Mouse (Mus musculus) lung, postnatal 0 days (tissue): ENCODE results near the gene Inf2. TPM values are rescaled to one million over a fixed set of nuclear protein-coding genes. Genes with fewer than 3 reads are reported as not detected.

Experiments
- ATAC-seq: fragments of 200-750 bp; cut with Nextera tagmentation; 2 replicates; pipeline ENCODE4 v1.8.0; 2017; ENCODE audit warnings: moderate library complexity
- DNase-seq: peaks from one replicate; pipeline ENCODE4 v3.0.0-alpha.2; 2016; ENCODE audit warnings: low spot score
- H3K27ac ChIP-seq: fragments of 300-500 bp; sonication (generic); 2 replicates; pipeline ENCODE4 v1.5.1; 2014; ENCODE audit warnings: antibody characterized with exemption, mild to moderate bottlenecking, low read length, mixed read lengths
- H3K27me3 ChIP-seq: fragments of 300-500 bp; sonication (generic); replicated peaks from 2 replicates; pipeline ENCODE4 v1.6.1; 2014; ENCODE audit warnings: low read length, mixed read lengths; ENCODE audit not compliant: insufficient read depth
- H3K36me3 ChIP-seq: fragments of 300-500 bp; sonication (generic); 2 replicates; pipeline ENCODE4 v1.6.1; 2014; ENCODE audit warnings: low read length, mixed read lengths; ENCODE audit not compliant: insufficient read depth
- H3K4me1 ChIP-seq: fragments of 300-500 bp; sonication (generic); 2 replicates; pipeline ENCODE4 v1.6.1; 2014; ENCODE audit warnings: antibody characterized with exemption, low read depth, low read length, mixed read lengths; ENCODE audit not compliant: insufficient read depth
- H3K4me2 ChIP-seq: fragments of 300-500 bp; sonication (generic); replicated peaks from 2 replicates; pipeline ENCODE4 v1.6.1; 2014; ENCODE audit warnings: low read depth, mild to moderate bottlenecking, low read length, moderate library complexity, mixed read lengths
- H3K4me3 ChIP-seq: fragments of 300-500 bp; sonication (generic); 2 replicates; pipeline ENCODE4 v1.5.1; 2014; ENCODE audit warnings: low read depth, low read length
- H3K9ac ChIP-seq: fragments of 300-500 bp; sonication (generic); replicated peaks from 2 replicates; pipeline ENCODE4 v1.6.1; 2014; ENCODE audit warnings: low read depth, mild to moderate bottlenecking
- H3K9me3 ChIP-seq: fragments of 300-500 bp; sonication (generic); 2 replicates; pipeline ENCODE4 v1.6.1; 2016; ENCODE audit warnings: low read length, mixed read lengths
- CTCF ChIP-seq: IDR thresholded peaks from 2 replicates; pipeline ENCODE4 v1.5.1; 2016; ENCODE audit warnings: antibody characterized with exemption, mild to moderate bottlenecking
- EP300 ChIP-seq: IDR thresholded peaks from 2 replicates; pipeline ENCODE4 v1.6.1; 2016; ENCODE audit warnings: antibody characterized with exemption, mild to moderate bottlenecking, control low read depth
- WGBS: fragments of 180-500 bp; shearing (Covaris S2); extraction: QIAGEN DNeasy Blood & Tissue Kit; methylation state at CpG from one replicate; pipeline ENCODE4 v1.1.7; 2014; 5-methylcytosine and 5-hydroxymethylcytosine counted together
- polyA plus RNA-seq: library from polyadenylated mRNA; unstranded; fragments of >200 nt; fragmentation: Nextera tagmentation; extraction: Ambion mirVana; gene quantifications from 2 replicates; pipeline ENCODE4 v1.2.1, GENCODE M21; 2015

Inf2 gene
- polyA plus RNA-seq, 1 experiment from 2014 or later = 5.2 TPM

GRCm38 (mm10) chr12:112623742-112624141 is 35.2 kb downstream of the Inf2 start:
- Histone ChIP-seq H3K9me3 (no peaks in the 10 kb centered on the region), H3K4me2 (no peak overlapping the region), H3K4me1 (peaks cover 12% of the 10 kb centered on the region), H3K36me3 (no peaks in the 10 kb centered on the region), H3K4me3 (no peak overlapping the region), H3K27ac (no peak overlapping the region), H3K9ac (no peak overlapping the region), H3K27me3 (peaks cover 4% of the 10 kb centered on the region; the same call in 1 of the 2 replicates)
- no peak for ATAC-seq
- TF ChIP-seq CTCF = peak; percentile 91
- no peak for TF ChIP-seq EP300
- DNase-seq = peak; percentile 77
- 20% methylated on average over 2 of the region's 2 CpGs for WGBS

GRCm38 (mm10) chr12:112625700-112626099 is 37.1 kb downstream of the Inf2 start:
- Histone ChIP-seq H3K4me3 (no peak overlapping the region), H3K4me2 (no peak overlapping the region), H3K9me3 (no peaks in the 10 kb centered on the region), H3K27me3 (peaks cover 4% of the 10 kb centered on the region; the same call in 1 of the 2 replicates), H3K36me3 (no peaks in the 10 kb centered on the region), H3K27ac (no peak overlapping the region), H3K4me1 (peaks cover 15% of the 10 kb centered on the region), H3K9ac (no peak overlapping the region)
- TF ChIP-seq CTCF = no peak
- no peak for TF ChIP-seq EP300
- WGBS = 70% methylated on average over 3 of the region's 4 CpGs
- ATAC-seq (no peak), DNase-seq (no peak)

- Histone ChIP-seq H3K4me3 (no peak overlapping the region), H3K36me3 (no peaks in the 10 kb centered on the region), H3K27ac (0 out of 2 replicates have a peak overlapping the region, but pooled peaks have one; percentile 6), H3K4me2 (no peak overlapping the region), H3K9me3 (no peaks in the 10 kb centered on the region), H3K27me3 (peaks cover 4% of the 10 kb centered on the region; the same call in 1 of the 2 replicates), H3K4me1 (peaks cover 15% of the 10 kb centered on the region), H3K9ac (no peak overlapping the region)
- DNase-seq (no peak), ATAC-seq (no peak)
- 68% methylated on average over 6 of the region's 6 CpGs for WGBS
- TF ChIP-seq EP300 = no peak
- TF ChIP-seq CTCF = no peak
Observed at GRCm38 (mm10) chr12:112626455-112626854, 37.9 kb downstream of the Inf2 start.

GRCm38 (mm10) chr12:112627097-112627881 is 38.7 kb downstream of the Inf2 start:
- Histone ChIP-seq H3K4me1 (peaks cover 21% of the 10 kb centered on the region), H3K4me2 (no peak overlapping the region), H3K27ac (0 out of 2 replicates have a peak overlapping the region, but pooled peaks have one; percentile 85), H3K9me3 (no peaks in the 10 kb centered on the region), H3K27me3 (peaks cover 4% of the 10 kb centered on the region; the same call in 1 of the 2 replicates), H3K9ac (no peak overlapping the region), H3K36me3 (no peaks in the 10 kb centered on the region), H3K4me3 (no peak overlapping the region)
- TF ChIP-seq EP300 = no peak
- peak; percentile 67 for TF ChIP-seq CTCF
- 63% methylated on average over 7 of the region's 7 CpGs for WGBS
- ATAC-seq (no peak), DNase-seq (peak; percentile 45)

- Histone ChIP-seq H3K9me3 (no peaks in the 10 kb centered on the region), H3K27ac (peak overlapping the region; percentile 85), H3K4me3 (no peak overlapping the region), H3K4me1 (peaks cover 21% of the 10 kb centered on the region), H3K4me2 (no peak overlapping the region), H3K9ac (no peak overlapping the region), H3K27me3 (no peaks in the 10 kb centered on the region), H3K36me3 (no peaks in the 10 kb centered on the region)
- TF ChIP-seq CTCF = no peak
- TF ChIP-seq EP300 = no peak
- ATAC-seq (no peak), DNase-seq (no peak)
- WGBS = 71% methylated on average over 6 of the region's 6 CpGs
Observed at GRCm38 (mm10) chr12:112628197-112628596, 39.6 kb downstream of the Inf2 start.

- TF ChIP-seq EP300 (peak; percentile 94), CTCF (0 out of 2 replicates have a peak, but pooled peaks have one; percentile 1)
- ATAC-seq (peak; percentile 80), DNase-seq (peak; percentile 96)
- H3K36me3 ChIP-seq = no peaks in the 10 kb centered on the region
- no peaks in the 10 kb centered on the region for H3K27me3 ChIP-seq
- peak overlapping the region; percentile 48 for H3K4me2 ChIP-seq
- H3K9ac ChIP-seq = no peak overlapping the region
- H3K27ac ChIP-seq = peak overlapping the region; percentile 85
- H3K4me1 ChIP-seq = peaks cover 21% of the 10 kb centered on the region
- H3K4me3 ChIP-seq = no peak overlapping the region
- no peaks in the 10 kb centered on the region for H3K9me3 ChIP-seq
- 15% methylated on average over 19 of the region's 19 CpGs for WGBS
Observed at GRCm38 (mm10) chr12:112628928-112629721, 40.5 kb downstream of the Inf2 start.
